Mouse (Mus musculus): ENCODE measurements at regions not wholly inside any gene's neighbourhood (a gene's known extent, or its start where the extent isn't known, plus 50 kb on each side); places are given as distances from the start of the nearest gene placed in this dataset.

- no peak overlapping the region for H3K4me3 ChIP-seq (ENCODE audit: inconsistent target)
- no peaks in the 10 kb centered on the region for H3K79me2 ChIP-seq (ENCODE audit: inconsistent target)
- WGBS (ENCODE audit: missing documents), result 95% methylated on average over 9 of the region's 9 CpGs
- no peaks in the 10 kb centered on the region for H3K36me3 ChIP-seq (ENCODE audit: inconsistent target)
- no peak overlapping the region for H3K27ac ChIP-seq
Measured at GRCm38 (mm10) chr2:45438739-45439138, 321.5 kb upstream of the Zeb2 start.

- 97% methylated on average over 6 of the region's 6 CpGs for WGBS (ENCODE audit: missing documents)
- no peak overlapping the region for H3K27ac ChIP-seq
- no peaks in the 10 kb centered on the region for H3K36me3 ChIP-seq (ENCODE audit: inconsistent target)
- H3K4me3 ChIP-seq (ENCODE audit: inconsistent target), result no peak overlapping the region
- H3K79me2 ChIP-seq (ENCODE audit: inconsistent target), result no peaks in the 10 kb centered on the region
Measured at GRCm38 (mm10) chr2:45435261-45435980, 318.2 kb upstream of the Zeb2 start.

- Histone ChIP-seq H3K36me3 (ENCODE audit: inconsistent target) (no peaks in the 10 kb centered on the region), H3K4me3 (ENCODE audit: inconsistent target) (no peak overlapping the region), H3K79me2 (ENCODE audit: inconsistent target) (no peaks in the 10 kb centered on the region), H3K27ac (no peak overlapping the region)
- 98% methylated on average over 5 of the region's 5 CpGs for WGBS (ENCODE audit: missing documents)
Measured at GRCm38 (mm10) chr2:45434789-45435188, 317.6 kb upstream of the Zeb2 start.

- H3K36me3 ChIP-seq (ENCODE audit: inconsistent target), result no peaks in the 10 kb centered on the region
- no peak overlapping the region for H3K27ac ChIP-seq
- H3K79me2 ChIP-seq (ENCODE audit: inconsistent target), result no peaks in the 10 kb centered on the region
- 80% methylated on average over 1 of the region's 1 CpGs for WGBS (ENCODE audit: missing documents)
- H3K4me3 ChIP-seq (ENCODE audit: inconsistent target), result no peak overlapping the region
Measured at GRCm38 (mm10) chr2:45434169-45434568, 317.0 kb upstream of the Zeb2 start.

GRCm38 (mm10) chr2:45431366-45431765, 314.2 kb upstream of the Zeb2 start:
- H3K4me3 ChIP-seq (ENCODE audit: inconsistent target), result no peak overlapping the region
- H3K27ac ChIP-seq, result no peak overlapping the region
- H3K79me2 ChIP-seq (ENCODE audit: inconsistent target), result no peaks in the 10 kb centered on the region
- WGBS (ENCODE audit: missing documents), result 100% methylated on average over 4 of the region's 4 CpGs
- no peaks in the 10 kb centered on the region for H3K36me3 ChIP-seq (ENCODE audit: inconsistent target)

- no peaks in the 10 kb centered on the region for H3K79me2 ChIP-seq (ENCODE audit: inconsistent target)
- no peak overlapping the region for H3K4me3 ChIP-seq (ENCODE audit: inconsistent target)
- no peak overlapping the region for H3K27ac ChIP-seq
- H3K36me3 ChIP-seq (ENCODE audit: inconsistent target), result no peaks in the 10 kb centered on the region
- 100% methylated on average over 1 of the region's 1 CpGs for WGBS (ENCODE audit: missing documents)
Measured at GRCm38 (mm10) chr2:45421774-45422173, 304.6 kb upstream of the Zeb2 start.

GRCm38 (mm10) chr2:45408136-45408535, 290.9 kb upstream of the Zeb2 start:
- Histone ChIP-seq H3K27ac (no peak overlapping the region), H3K79me2 (ENCODE audit: inconsistent target) (no peaks in the 10 kb centered on the region), H3K4me3 (ENCODE audit: inconsistent target) (no peak overlapping the region), H3K36me3 (ENCODE audit: inconsistent target) (no peaks in the 10 kb centered on the region)
- WGBS (ENCODE audit: missing documents), result 95% methylated on average over 8 of the region's 8 CpGs

GRCm38 (mm10) chr2:45389902-45390492, 272.8 kb upstream of the Zeb2 start:
- no peaks in the 10 kb centered on the region for H3K36me3 ChIP-seq (ENCODE audit: inconsistent target)
- H3K27ac ChIP-seq, result no peak overlapping the region
- no peak overlapping the region for H3K4me3 ChIP-seq (ENCODE audit: inconsistent target)
- H3K79me2 ChIP-seq (ENCODE audit: inconsistent target), result no peaks in the 10 kb centered on the region

- H3K4me3 ChIP-seq (ENCODE audit: inconsistent target), result no peak overlapping the region
- WGBS (ENCODE audit: missing documents), result 94% methylated on average over 4 of the region's 4 CpGs
- H3K79me2 ChIP-seq (ENCODE audit: inconsistent target), result no peaks in the 10 kb centered on the region
- no peaks in the 10 kb centered on the region for H3K36me3 ChIP-seq (ENCODE audit: inconsistent target)
- H3K27ac ChIP-seq, result no peak overlapping the region
Measured at GRCm38 (mm10) chr2:45371268-45371667, 254.1 kb upstream of the Zeb2 start.

- H3K4me3 ChIP-seq (ENCODE audit: inconsistent target), result no peak overlapping the region
- no peaks in the 10 kb centered on the region for H3K36me3 ChIP-seq (ENCODE audit: inconsistent target)
- 8% methylated on average over 1 of the region's 1 CpGs for WGBS (ENCODE audit: missing documents)
- no peaks in the 10 kb centered on the region for H3K79me2 ChIP-seq (ENCODE audit: inconsistent target)
- no peak overlapping the region for H3K27ac ChIP-seq
Measured at GRCm38 (mm10) chr2:45370615-45370968, 253.4 kb upstream of the Zeb2 start.

GRCm38 (mm10) chr2:45369914-45370614, 252.9 kb upstream of the Zeb2 start:
- Histone ChIP-seq H3K27ac (no peak overlapping the region), H3K79me2 (ENCODE audit: inconsistent target) (no peaks in the 10 kb centered on the region), H3K36me3 (ENCODE audit: inconsistent target) (no peaks in the 10 kb centered on the region), H3K4me3 (ENCODE audit: inconsistent target) (no peak overlapping the region)
- WGBS (ENCODE audit: missing documents), result 93% methylated on average over 5 of the region's 5 CpGs

GRCm38 (mm10) chr2:45369432-45369831, 252.2 kb upstream of the Zeb2 start:
- 93% methylated on average over 4 of the region's 4 CpGs for WGBS (ENCODE audit: missing documents)
- Histone ChIP-seq H3K4me3 (ENCODE audit: inconsistent target) (no peak overlapping the region), H3K27ac (no peak overlapping the region), H3K36me3 (ENCODE audit: inconsistent target) (no peaks in the 10 kb centered on the region), H3K79me2 (ENCODE audit: inconsistent target) (no peaks in the 10 kb centered on the region)

- H3K36me3 ChIP-seq (ENCODE audit: inconsistent target), result no peaks in the 10 kb centered on the region
- 96% methylated on average over 10 of the region's 10 CpGs for WGBS (ENCODE audit: missing documents)
- H3K27ac ChIP-seq, result no peak overlapping the region
Measured at GRCm38 (mm10) chr2:45367436-45368193, 250.4 kb upstream of the Zeb2 start.

GRCm38 (mm10) chr2:45357266-45357665, 240.1 kb upstream of the Zeb2 start:
- WGBS (ENCODE audit: missing documents), result 96% methylated on average over 6 of the region's 7 CpGs
- Histone ChIP-seq H3K36me3 (ENCODE audit: inconsistent target) (no peaks in the 10 kb centered on the region), H3K27ac (no peak overlapping the region), H3K4me3 (ENCODE audit: inconsistent target) (no peak overlapping the region), H3K79me2 (ENCODE audit: inconsistent target) (no peaks in the 10 kb centered on the region)

More at GRCm38 (mm10) chr2:45367436-45368193, 250.4 kb upstream of the Zeb2 start:
- Histone ChIP-seq H3K4me3 (ENCODE audit: inconsistent target) (no peak overlapping the region), H3K79me2 (ENCODE audit: inconsistent target) (no peaks in the 10 kb centered on the region)

Measured in macrophage (primary cell).